ENCODE assay signal across 32 mouse cellular contexts in the genomic region with DNA sequence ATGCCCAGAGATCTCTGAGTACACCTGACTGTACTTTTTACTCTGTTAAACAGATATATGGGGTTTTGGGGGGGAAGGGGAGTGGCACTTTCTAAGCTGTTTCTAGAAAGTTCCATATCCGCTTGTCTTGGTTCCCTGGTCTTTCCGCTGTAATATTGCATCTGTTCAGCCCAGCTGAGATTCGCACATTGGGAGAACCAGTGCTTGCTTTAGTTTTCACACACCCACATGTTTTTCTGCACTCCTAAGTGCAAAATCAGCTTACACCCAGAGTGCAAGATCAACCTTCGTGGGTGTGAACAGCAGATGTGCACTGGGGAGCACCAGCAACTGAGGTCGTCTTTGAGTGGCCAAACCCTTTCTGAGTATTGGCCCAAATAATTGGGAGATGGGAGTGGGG.
A peak's percentile ranks its signal among the peaks of the same experiment; 100 is the strongest.
DNase-seq lines count a peak whose midpoint lies in the region; ATAC-seq lines count a peak whose summit lies in the region.
"Had no signal": no experiment of that assay in that cellular context is flagged by ENCODE, and none has a peak within 500 bp of the region (broad histone marks: within the 10 kb centered on the region; RNA-seq: fewer than 3 reads in every experiment).

No protein-coding gene starts in this region.

- no peak overlapping the region for H3K9ac ChIP-seq in midbrain, embryonic 15.5 days
- H3K9ac ChIP-seq in midbrain, embryonic 16.5 days (ENCODE audit: low read depth, low read length), result no peak overlapping the region
- H3K9ac ChIP-seq: embryonic facial prominence, embryonic 13.5 days; forebrain, embryonic 15.5 days; heart, embryonic 15.5 days; limb, embryonic 13.5 days; liver, embryonic 12.5 days; liver, postnatal 0 days; neural tube, embryonic 12.5 days had no signal

- no peaks in the 10 kb centered on the region for H3K36me3 ChIP-seq in midbrain, embryonic 15.5 days (replicated peaks)
- H3K36me3 ChIP-seq in midbrain, embryonic 16.5 days (ENCODE audit: control insufficient read depth, insufficient read depth, low read length), result no peaks in the 10 kb centered on the region
- H3K36me3 ChIP-seq: embryonic facial prominence, embryonic 13.5 days; forebrain, embryonic 10.5 days; forebrain, embryonic 15.5 days; heart, embryonic 10.5 days; heart, embryonic 15.5 days; limb, embryonic 13.5 days; liver, embryonic 12.5 days; midbrain, embryonic 10.5 days; neural tube, embryonic 12.5 days had no signal

- peak; percentile 27 for DNase-seq in left cerebral cortex, adult 11 months (ENCODE audit: low spot score)
- DNase-seq in left cerebral cortex, postnatal 10 days (ENCODE audit: extremely low spot score in 1 of 2, low spot score in 2 of 2), result no peak
- peak; percentile 38 to 66 for DNase-seq in left cerebral cortex, postnatal 25 days (ENCODE audit: low spot score in 2 of 2)
- no peak for DNase-seq in spleen, postnatal 10 days (ENCODE audit: low spot score in 2 of 2)
- DNase-seq in heart, adult 9 months (ENCODE audit: low spot score in 2 of 2), result no peak
- DNase-seq: adrenal gland, postnatal 14 days; cerebellum, adult 18-20 months; cerebellum, postnatal 10 days; gastrocnemius, postnatal 14 days; kidney, adult 18-20 months; kidney, postnatal 4 days; layer of hippocampus, postnatal 36 days; liver, postnatal 0 days; lung, postnatal 14 days; spleen, adult 18-20 months; thymus, adult 2 months; thymus, postnatal 4 days had no signal

- WGBS in midbrain, embryonic 15.5 days, result 88% methylated on average over 5 of the region's 5 CpGs
- WGBS in midbrain, embryonic 16.5 days, result 88% methylated on average over 5 of the region's 5 CpGs

- no peak overlapping the region for H3K4me2 ChIP-seq in midbrain, embryonic 15.5 days
- no peak overlapping the region for H3K4me2 ChIP-seq in midbrain, embryonic 16.5 days (ENCODE audit: low read length)
- H3K4me2 ChIP-seq: embryonic facial prominence, embryonic 13.5 days; forebrain, embryonic 15.5 days; heart, embryonic 15.5 days; limb, embryonic 13.5 days; liver, embryonic 12.5 days; neural tube, embryonic 12.5 days had no signal

- no peak overlapping the region for H3K4me3 ChIP-seq in midbrain, embryonic 15.5 days
- no peak overlapping the region for H3K4me3 ChIP-seq in midbrain, embryonic 16.5 days (ENCODE audit: low read depth, low read length)
- H3K4me3 ChIP-seq: embryonic facial prominence, embryonic 13.5 days; forebrain, embryonic 10.5 days; forebrain, embryonic 15.5 days; heart, embryonic 10.5 days; heart, embryonic 15.5 days; limb, embryonic 13.5 days; liver, embryonic 12.5 days; midbrain, embryonic 10.5 days; myocyte; neural tube, embryonic 12.5 days had no signal

- no peak for ATAC-seq in midbrain, embryonic 15.5 days (replicated peaks)
- no peak for ATAC-seq in midbrain, embryonic 16.5 days
- ATAC-seq: CD4-positive, CD25-positive, alpha-beta regulatory T cell, adult 4 months; forebrain, embryonic 15.5 days; liver, embryonic 12.5 days; liver, postnatal 0 days had no signal

- no peaks in the 10 kb centered on the region for H3K27me3 ChIP-seq in midbrain, embryonic 15.5 days (replicated peaks)
- no peaks in the 10 kb centered on the region for H3K27me3 ChIP-seq in midbrain, embryonic 16.5 days (ENCODE audit: control insufficient read depth, insufficient read depth, low read depth, low read length)
- H3K27me3 ChIP-seq: embryonic facial prominence, embryonic 13.5 days; forebrain, embryonic 15.5 days; heart, embryonic 15.5 days; limb, embryonic 13.5 days; liver, embryonic 12.5 days; neural tube, embryonic 12.5 days had no signal

- H3K9me3 ChIP-seq in midbrain, embryonic 15.5 days, result no peaks in the 10 kb centered on the region
- no peaks in the 10 kb centered on the region for H3K9me3 ChIP-seq in midbrain, embryonic 16.5 days (replicated peaks; ENCODE audit: control insufficient read depth, low read length, poor library complexity, severe bottlenecking)
- H3K9me3 ChIP-seq: embryonic facial prominence, embryonic 13.5 days; forebrain, embryonic 15.5 days; heart, embryonic 10.5 days; heart, embryonic 15.5 days; limb, embryonic 13.5 days; liver, embryonic 12.5 days; midbrain, embryonic 10.5 days; neural tube, embryonic 12.5 days had no signal

- intact Hi-C loops in left cerebral cortex, postnatal 10 days (cut with DNase I), result no loop called here
- intact Hi-C loops in left cerebral cortex, postnatal 25 days (cut with DNase I), result no loop called here

- H3K4me1 ChIP-seq in midbrain, embryonic 15.5 days, result peaks cover 11% of the 10 kb centered on the region; the same call in 1 of the 2 replicates
- 0 out of 2 replicates have a peak, but pooled peaks cover 5% of the 10 kb centered on the region for H3K4me1 ChIP-seq in midbrain, embryonic 16.5 days (ENCODE audit: control insufficient read depth, insufficient read depth, low read length)
- H3K4me1 ChIP-seq: liver, embryonic 12.5 days had no signal

- 0 out of 2 replicates have a peak overlapping the region, but pooled peaks have one; percentile 21 for H3K27ac ChIP-seq in midbrain, embryonic 15.5 days
- H3K27ac ChIP-seq in midbrain, embryonic 16.5 days (ENCODE audit: low read length), result no peak overlapping the region
- H3K27ac ChIP-seq: embryonic facial prominence, embryonic 13.5 days; forebrain, embryonic 10.5 days; forebrain, embryonic 15.5 days; heart, embryonic 10.5 days; heart, embryonic 15.5 days; kidney, postnatal 0 days; limb, embryonic 13.5 days; liver, embryonic 12.5 days; midbrain, embryonic 10.5 days; neural tube, embryonic 12.5 days; stomach, postnatal 0 days had no signal

Comparison
In these comparisons a context has a peak if more than half of its experiments do, and no peak if none do; other contexts are left out.
1. DNase-seq: peak in left cerebral cortex, adult 11 months (single experiment) and left cerebral cortex, postnatal 25 days (2 of 2); none in left cerebral cortex, postnatal 10 days (0 of 2), spleen, postnatal 10 days (0 of 2) and heart, adult 9 months (0 of 2).